Mouse (Mus musculus) spleen, adult 2 months (tissue): ENCODE data around the gene Gm20489.

ENCODE experiments used
- CTCF ChIP-seq: fragments of 200-500 bp; IDR thresholded peaks from 2 replicates; pipeline ENCODE4 v1.5.1; 2011; ENCODE audit warnings: mild to moderate bottlenecking, inconsistent platforms; ENCODE audit not compliant: insufficient read depth, insufficient read length, insufficient replicate concordance; ENCODE audit errors: extremely low read depth
- POLR2A ChIP-seq: fragments of 200-500 bp; IDR thresholded peaks from 2 replicates; pipeline ENCODE4 v1.6.1; 2011; ENCODE audit warnings: low read depth, low read length, inconsistent platforms

- TF ChIP-seq CTCF (no peak), POLR2A (no peak)
These were observed 8.1 kb downstream of the Gm20489 start for GRCm38 (mm10) chrX:101260441-101261325.
